Mouse (Mus musculus) small intestine, adult 2 months (tissue): ENCODE results near the gene Pard3.

Experiments
- CTCF ChIP-seq: fragments of 200-500 bp; IDR thresholded peaks from 2 replicates; pipeline ENCODE4 v1.5.1; 2012; ENCODE audit warnings: low read depth, mild to moderate bottlenecking, control low read depth, inconsistent platforms, low read length, moderate library complexity, mixed read lengths; ENCODE audit not compliant: insufficient replicate concordance, insufficient read length; ENCODE audit errors: extremely low read depth
- POLR2A ChIP-seq: fragments of 200-500 bp; IDR thresholded peaks from 2 replicates; pipeline ENCODE4 v1.6.1; 2012; ENCODE audit warnings: low read depth, mild to moderate bottlenecking, control low read depth, inconsistent platforms, low read length, moderate library complexity

DNA sequence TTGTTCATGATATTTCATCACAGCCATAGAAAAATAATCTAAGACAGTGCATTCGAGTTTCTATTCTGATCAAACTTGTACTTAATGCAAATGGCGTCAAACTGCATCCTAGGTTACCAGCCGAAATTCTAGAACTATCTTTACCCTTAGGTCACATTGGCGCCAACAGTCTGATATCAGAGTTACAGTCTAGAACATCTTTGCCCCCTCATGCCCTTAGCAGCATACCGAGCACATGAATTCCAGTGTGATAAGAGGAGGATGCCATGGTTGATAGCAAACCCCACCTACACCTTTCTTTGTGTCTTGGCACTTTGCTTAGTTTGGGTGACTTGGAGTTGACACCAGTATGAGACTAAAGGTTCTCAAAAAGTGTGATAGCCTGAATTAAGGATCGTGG is 197.4 kb downstream of the Pard3 start:
- TF ChIP-seq POLR2A (no peak), CTCF (no peak)
